Mouse (Mus musculus): ENCODE measurements around the gene Catsper4. TPM values are rescaled to one million over a fixed set of nuclear protein-coding genes. Genes with fewer than 3 reads are reported as not detected.

The Catsper4 gene
- polyA plus RNA-seq, 1 experiment from 2014 or later, result not detected

GRCm38 (mm10) chr4:134199371-134199770 is 27.8 kb downstream of the Catsper4 start:
- no peak for DNase-seq (ENCODE audit: extremely low spot score, low spot score)
- H3K27me3 ChIP-seq (ENCODE audit: poor library complexity, severe bottlenecking), result no peaks in the 10 kb centered on the region
- H3K36me3 ChIP-seq (replicated peaks), result no peaks in the 10 kb centered on the region
- 81% methylated on average over 2 of the region's 2 CpGs for WGBS
- no peak overlapping the region for H3K4me3 ChIP-seq
- no peaks in the 10 kb centered on the region for H3K4me1 ChIP-seq
- no peak overlapping the region for H3K27ac ChIP-seq
- no peaks in the 10 kb centered on the region for H3K9me3 ChIP-seq

- Histone ChIP-seq H3K4me1 (peaks cover 14% of the 10 kb centered on the region), H3K36me3 (replicated peaks) (peaks cover 28% of the 10 kb centered on the region), H3K27me3 (ENCODE audit: poor library complexity, severe bottlenecking) (no peaks in the 10 kb centered on the region), H3K27ac (peak overlapping the region; percentile 93), H3K9me3 (no peaks in the 10 kb centered on the region), H3K4me3 (peak overlapping the region; percentile 83)
- no peak for DNase-seq (ENCODE audit: extremely low spot score, low spot score)
- under 1% methylated on average over 22 of the region's 22 CpGs for WGBS
These were observed 40.9 kb downstream of the Catsper4 start for GRCm38 (mm10) chr4:134186268-134186667.

DNA sequence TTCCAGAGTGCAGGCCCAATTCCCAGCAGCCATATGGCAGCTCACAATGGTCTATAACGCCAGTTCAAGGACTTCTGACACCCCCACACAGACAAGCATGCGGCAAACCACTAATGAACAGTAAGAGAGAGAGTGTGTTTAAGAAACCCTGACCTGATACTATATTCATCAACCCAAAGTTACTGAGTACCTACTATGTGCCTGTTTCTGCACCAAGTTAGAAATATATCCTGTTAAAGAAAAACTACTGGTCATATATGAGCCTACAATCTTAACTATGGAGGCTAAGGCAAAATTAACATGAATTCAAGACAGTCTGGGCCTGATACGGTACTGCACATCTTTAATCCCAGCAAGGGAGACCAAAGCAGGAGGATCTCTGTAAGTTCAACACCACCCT is 41.6 kb downstream of the Catsper4 start:
- Histone ChIP-seq H3K27ac (peak overlapping the region; percentile 93), H3K4me3 (peak overlapping the region; percentile 83), H3K36me3 (replicated peaks) (peaks cover 34% of the 10 kb centered on the region), H3K27me3 (ENCODE audit: poor library complexity, severe bottlenecking) (no peaks in the 10 kb centered on the region), H3K4me1 (peaks cover 14% of the 10 kb centered on the region), H3K9me3 (no peaks in the 10 kb centered on the region)
- 87% methylated on average over 3 of the region's 3 CpGs for WGBS
- DNase-seq (ENCODE audit: extremely low spot score, low spot score), result no peak

DNA sequence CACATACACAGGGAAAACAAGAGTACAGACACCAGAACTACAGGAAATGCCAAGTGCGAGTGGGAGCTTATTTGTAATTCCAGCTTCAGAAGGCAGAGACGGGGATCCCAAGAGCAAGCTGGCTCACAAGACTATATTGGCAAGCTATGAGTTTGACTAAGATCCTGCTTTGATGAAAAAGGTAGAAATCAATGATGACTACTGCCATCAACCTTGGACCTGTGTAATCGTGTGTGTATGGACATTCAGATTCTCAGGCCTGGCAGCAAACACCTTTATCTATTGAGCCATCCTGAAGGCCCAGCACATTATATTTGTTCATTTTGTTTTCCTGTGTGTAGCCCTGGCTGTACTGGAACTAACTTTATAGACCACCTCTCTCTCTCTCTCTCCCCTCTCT is 43.5 kb downstream of the Catsper4 start:
- Histone ChIP-seq H3K36me3 (replicated peaks) (peaks cover 38% of the 10 kb centered on the region), H3K4me3 (no peak overlapping the region), H3K27ac (no peak overlapping the region), H3K9me3 (no peaks in the 10 kb centered on the region), H3K27me3 (ENCODE audit: poor library complexity, severe bottlenecking) (no peaks in the 10 kb centered on the region), H3K4me1 (peaks cover 14% of the 10 kb centered on the region)
- DNase-seq (ENCODE audit: extremely low spot score, low spot score), result no peak
- WGBS, result 91% methylated on average over 3 of the region's 3 CpGs

DNA sequence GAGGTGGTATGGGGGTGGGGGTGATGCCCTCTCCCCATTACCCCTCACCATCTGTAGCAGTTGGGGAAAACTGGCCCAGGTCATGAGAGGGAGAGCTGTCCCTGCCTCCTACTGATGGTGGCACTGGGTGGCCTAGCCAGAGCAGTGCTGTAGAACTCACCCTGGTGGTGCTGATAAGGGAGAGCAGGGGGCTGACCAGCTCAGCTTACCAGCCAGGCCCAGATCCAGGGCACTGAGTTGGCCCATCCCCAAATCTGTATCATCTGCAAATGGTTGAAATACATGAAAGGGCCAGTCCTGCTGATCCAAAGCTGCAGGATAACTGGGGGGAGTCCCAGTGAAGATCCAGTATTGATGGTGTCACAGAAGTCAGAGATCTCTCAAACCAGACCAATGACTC is 45.4 kb downstream of the Catsper4 start:
- no peak for DNase-seq (ENCODE audit: extremely low spot score, low spot score)
- no peaks in the 10 kb centered on the region for H3K27me3 ChIP-seq (ENCODE audit: poor library complexity, severe bottlenecking)
- H3K4me3 ChIP-seq, result no peak overlapping the region
- 0 out of 2 replicates have a peak overlapping the region, but pooled peaks have one; percentile 25 for H3K27ac ChIP-seq
- no peaks in the 10 kb centered on the region for H3K9me3 ChIP-seq
- H3K4me1 ChIP-seq, result peaks cover 14% of the 10 kb centered on the region
- peaks cover 38% of the 10 kb centered on the region for H3K36me3 ChIP-seq (replicated peaks)

GRCm38 (mm10) chr4:134181112-134181511 is 46.1 kb downstream of the Catsper4 start:
- peak overlapping the region; percentile 25; the same call in 1 of the 2 replicates for H3K27ac ChIP-seq
- H3K36me3 ChIP-seq (replicated peaks), result peaks cover 44% of the 10 kb centered on the region
- H3K9me3 ChIP-seq, result no peaks in the 10 kb centered on the region
- H3K4me1 ChIP-seq, result peaks cover 11% of the 10 kb centered on the region
- DNase-seq (ENCODE audit: extremely low spot score, low spot score), result no peak
- no peaks in the 10 kb centered on the region for H3K27me3 ChIP-seq (ENCODE audit: poor library complexity, severe bottlenecking)
- WGBS, result 95% methylated on average over 1 of the region's 1 CpGs
- H3K4me3 ChIP-seq, result no peak overlapping the region

DNA sequence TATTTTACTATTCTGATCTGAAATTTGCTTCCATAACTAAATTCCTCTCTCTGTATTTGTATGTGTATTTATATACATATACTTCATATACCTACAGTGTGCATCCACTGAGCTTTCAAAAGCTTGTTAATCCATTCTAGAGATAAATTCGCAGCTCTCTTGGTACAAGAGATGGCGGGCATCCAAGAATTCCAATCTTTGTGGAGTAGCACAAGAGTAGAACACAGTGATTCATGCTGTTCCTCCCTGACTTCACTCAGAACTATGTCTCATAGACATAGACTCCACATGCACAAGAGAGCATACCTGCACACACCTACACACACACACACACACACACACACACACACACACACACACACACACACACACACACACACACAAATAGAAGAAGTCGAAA is 54.8 kb downstream of the Catsper4 start:
- Histone ChIP-seq H3K4me3 (no peak overlapping the region), H3K36me3 (replicated peaks) (peaks cover 51% of the 10 kb centered on the region), H3K9me3 (no peaks in the 10 kb centered on the region), H3K27me3 (ENCODE audit: poor library complexity, severe bottlenecking) (no peaks in the 10 kb centered on the region), H3K27ac (no peak overlapping the region), H3K4me1 (no peaks in the 10 kb centered on the region)
- 89% methylated on average over 3 of the region's 3 CpGs for WGBS
- no peak for DNase-seq (ENCODE audit: extremely low spot score, low spot score)

GRCm38 (mm10) chr4:134166906-134167305 is 60.3 kb downstream of the Catsper4 start:
- Histone ChIP-seq H3K27ac (no peak overlapping the region), H3K27me3 (ENCODE audit: poor library complexity, severe bottlenecking) (no peaks in the 10 kb centered on the region), H3K4me3 (no peak overlapping the region), H3K36me3 (replicated peaks) (peaks cover 62% of the 10 kb centered on the region), H3K9me3 (no peaks in the 10 kb centered on the region), H3K4me1 (no peaks in the 10 kb centered on the region)
- DNase-seq (ENCODE audit: extremely low spot score, low spot score), result no peak
- 94% methylated on average over 3 of the region's 3 CpGs for WGBS

DNA sequence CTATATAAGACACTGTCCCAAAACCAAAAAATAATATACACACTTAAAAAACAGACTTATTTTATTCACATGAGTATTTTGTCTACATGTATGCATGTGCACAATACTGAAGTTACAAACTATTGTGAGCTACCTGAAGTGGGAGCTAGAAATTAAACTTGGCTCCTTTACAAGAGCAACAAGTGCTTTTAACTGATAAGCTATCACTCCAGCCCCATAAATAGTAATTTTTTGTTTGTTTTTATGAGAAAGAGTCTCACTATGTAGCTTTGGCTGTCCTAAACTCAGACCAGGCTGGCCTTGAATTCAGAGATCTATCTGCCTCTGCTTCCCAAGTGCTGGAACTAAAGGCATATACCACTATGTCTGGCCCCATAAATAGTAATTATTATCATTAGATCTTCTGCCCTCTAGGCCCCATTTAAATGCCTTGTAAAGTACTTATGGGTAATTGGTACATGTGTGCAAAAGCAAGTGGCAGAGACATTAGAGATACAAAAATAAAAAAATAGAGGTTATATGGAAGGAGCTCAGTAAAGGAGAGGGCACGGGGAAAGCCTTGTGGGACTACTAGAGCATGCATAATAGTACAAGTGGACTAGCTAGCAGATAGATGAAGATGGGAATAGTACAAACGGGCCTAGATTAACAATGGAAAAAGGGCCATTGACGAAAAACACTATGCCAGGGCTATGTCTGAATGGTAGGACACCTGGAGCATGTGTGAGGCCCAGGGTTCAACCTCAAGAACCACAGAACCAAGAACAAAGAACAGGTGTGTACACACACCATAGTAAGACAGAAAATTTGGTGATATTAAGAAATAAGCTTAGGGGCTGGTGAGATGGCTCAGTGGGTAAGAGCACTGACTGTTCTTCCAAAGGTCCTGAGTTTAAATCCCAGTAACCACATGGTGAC is 61.4 kb downstream of the Catsper4 start:
- peaks cover 51% of the 10 kb centered on the region for H3K36me3 ChIP-seq (replicated peaks)
- H3K27ac ChIP-seq, result no peak overlapping the region
- WGBS, result 86% methylated on average over 3 of the region's 3 CpGs
- DNase-seq (ENCODE audit: extremely low spot score, low spot score), result no peak
- no peaks in the 10 kb centered on the region for H3K9me3 ChIP-seq
- no peak overlapping the region for H3K4me3 ChIP-seq
- no peaks in the 10 kb centered on the region for H3K27me3 ChIP-seq (ENCODE audit: poor library complexity, severe bottlenecking)
- no peaks in the 10 kb centered on the region for H3K4me1 ChIP-seq

DNA sequence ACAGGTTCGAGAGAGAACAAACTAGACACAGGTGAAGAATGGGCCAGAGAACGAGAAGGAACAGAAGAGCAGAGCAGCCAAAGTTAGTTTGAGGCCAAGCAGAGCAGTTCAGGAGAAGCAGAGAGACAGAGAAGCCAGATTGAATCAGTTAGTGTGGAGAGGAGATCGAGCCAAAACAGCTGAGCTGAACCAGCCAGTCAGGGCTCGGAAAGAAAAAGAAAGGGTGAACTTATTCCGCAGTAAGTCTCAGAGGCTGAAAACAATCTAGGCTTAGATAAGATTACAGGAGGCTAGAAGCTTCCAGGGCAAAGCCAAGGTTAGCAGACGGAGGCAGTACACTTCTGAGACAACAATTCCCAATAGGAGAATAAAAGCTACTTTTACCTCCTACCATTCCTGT is 62.2 kb downstream of the Catsper4 start:
- no peaks in the 10 kb centered on the region for H3K4me1 ChIP-seq
- no peaks in the 10 kb centered on the region for H3K9me3 ChIP-seq
- H3K27me3 ChIP-seq (ENCODE audit: poor library complexity, severe bottlenecking), result no peaks in the 10 kb centered on the region
- H3K27ac ChIP-seq, result no peak overlapping the region
- H3K4me3 ChIP-seq, result no peak overlapping the region
- H3K36me3 ChIP-seq (replicated peaks), result peaks cover 44% of the 10 kb centered on the region
- DNase-seq (ENCODE audit: extremely low spot score, low spot score), result no peak
- 87% methylated on average over 6 of the region's 6 CpGs for WGBS

DNA sequence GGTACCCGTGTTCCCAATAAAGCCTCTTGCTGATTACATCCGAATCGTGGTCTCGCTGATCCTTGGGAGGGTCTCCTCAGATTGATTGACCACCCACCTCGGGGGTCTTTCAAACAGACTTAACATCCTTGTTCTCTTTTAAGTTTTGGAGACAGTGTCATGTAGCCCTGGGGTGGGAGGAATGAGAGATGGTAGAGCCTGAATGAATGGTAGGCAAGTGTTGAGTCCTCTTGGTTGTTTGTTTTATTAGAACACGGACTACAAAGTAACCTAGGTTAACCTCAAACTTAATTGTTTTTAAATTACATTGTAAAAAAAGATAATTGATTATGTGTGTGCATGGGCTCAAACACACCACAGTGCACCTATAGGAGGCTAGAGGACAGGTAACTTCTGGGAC is 62.6 kb downstream of the Catsper4 start:
- Histone ChIP-seq H3K36me3 (replicated peaks) (peaks cover 44% of the 10 kb centered on the region), H3K4me3 (no peak overlapping the region), H3K4me1 (no peaks in the 10 kb centered on the region), H3K9me3 (no peaks in the 10 kb centered on the region), H3K27me3 (ENCODE audit: poor library complexity, severe bottlenecking) (no peaks in the 10 kb centered on the region), H3K27ac (no peak overlapping the region)
- DNase-seq (ENCODE audit: extremely low spot score, low spot score), result no peak
- WGBS, result 95% methylated on average over 5 of the region's 6 CpGs

Measured in forebrain, embryonic 10.5 days (tissue).